Mouse (Mus musculus): ENCODE results near the gene Rnf150. TPM values are rescaled to one million over a fixed set of nuclear protein-coding genes. Genes with fewer than 3 reads are reported as not detected.

The Rnf150 gene
- total and polyA plus RNA-seq, 2 experiments = 0.24 to 0.92 TPM

DNA sequence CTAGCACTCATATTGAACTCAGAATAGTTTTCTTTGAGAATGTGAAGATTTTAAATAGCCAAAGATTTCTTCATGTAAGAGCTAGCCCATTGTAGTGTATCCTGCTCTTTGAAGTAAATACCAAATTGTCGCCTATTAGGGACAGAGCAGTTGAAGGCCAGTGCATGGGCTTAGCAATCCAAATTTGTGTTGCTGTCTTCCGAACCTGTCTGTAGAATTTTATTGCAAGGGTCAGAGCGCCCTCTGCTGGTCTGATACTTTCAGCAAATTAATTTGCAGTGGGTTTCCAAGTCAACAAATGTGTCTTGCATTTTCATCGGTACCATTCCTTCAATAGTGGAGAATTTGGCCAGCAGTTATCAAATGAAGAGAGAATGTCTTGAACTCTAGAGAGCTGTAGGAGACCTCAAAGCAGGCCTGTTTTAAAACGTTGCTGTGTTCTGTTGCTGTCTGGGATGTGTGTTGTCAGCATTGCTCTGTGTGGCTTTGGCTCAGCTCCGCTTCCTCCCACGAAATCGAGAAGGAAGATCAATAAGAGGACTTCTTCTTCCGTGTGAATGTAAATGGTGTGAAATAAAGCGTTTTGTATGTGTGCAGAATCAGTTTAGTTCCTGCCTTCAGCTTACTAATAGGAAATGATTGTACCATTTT, 226.3 kb downstream of the Rnf150 start:
- DNase-seq (ENCODE audit: extremely low read depth, low read depth, low spot score) = peak; percentile 63
- H3K4me3 ChIP-seq (ENCODE audit: insufficient read depth, low read depth, low read length) = no peak overlapping the region
- 14% methylated on average over 10 of the region's 10 CpGs for WGBS
- H3K27ac ChIP-seq (replicated peaks; ENCODE audit: insufficient read depth, low read depth, low read length) = no peak overlapping the region
- H3K79me2 ChIP-seq (ENCODE audit: control insufficient read depth, insufficient read depth, low read length) = no peaks in the 10 kb centered on the region
- H3K36me3 ChIP-seq (ENCODE audit: control insufficient read depth, insufficient read depth, low read length) = no peaks in the 10 kb centered on the region
- TF ChIP-seq CTCF (IDR thresholded peaks at IDR 0.05; ENCODE audit: low read depth, low read length) (peak; percentile 52), POLR2A (IDR thresholded peaks at IDR 0.05; ENCODE audit: extremely low read depth, insufficient read depth, low read length) (no peak)
- no peak overlapping the region for H3K9ac ChIP-seq (ENCODE audit: low read depth, low read length)
- no peaks in the 10 kb centered on the region for H3K27me3 ChIP-seq (ENCODE audit: control insufficient read depth, insufficient read depth, low read length)
- peaks cover 2% of the 10 kb centered on the region; the same call in 1 of the 2 replicates for H3K4me1 ChIP-seq (ENCODE audit: control insufficient read depth, insufficient read depth, low read length)

DNA sequence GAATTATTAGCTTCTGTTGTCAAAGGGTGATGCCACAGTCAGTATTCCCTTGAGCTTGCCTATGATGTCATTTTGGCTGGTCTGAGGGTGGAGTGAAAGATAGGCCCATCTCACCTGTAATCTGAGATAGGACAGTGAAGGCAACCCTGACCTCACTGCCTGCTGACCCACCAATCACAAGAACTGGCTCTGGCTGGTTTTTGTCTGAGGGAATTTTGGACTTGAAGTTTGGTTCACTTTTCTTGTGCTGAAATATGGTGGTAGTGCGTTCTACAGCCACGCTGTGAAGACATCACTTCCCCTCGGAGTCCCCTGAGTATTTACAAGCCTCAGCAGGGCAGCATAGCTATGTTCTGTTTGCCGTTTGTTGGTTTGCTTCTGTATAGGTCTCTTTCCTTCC, 227.3 kb downstream of the Rnf150 start:
- no peak for TF ChIP-seq POLR2A (IDR thresholded peaks at IDR 0.05; ENCODE audit: extremely low read depth, insufficient read depth, low read length)
- TF ChIP-seq CTCF (IDR thresholded peaks at IDR 0.05; ENCODE audit: low read depth, low read length) = no peak
- WGBS = 67% methylated on average over 4 of the region's 4 CpGs
- no peak for DNase-seq (ENCODE audit: extremely low read depth, low read depth, low spot score)
- Histone ChIP-seq H3K27me3 (ENCODE audit: control insufficient read depth, insufficient read depth, low read length) (no peaks in the 10 kb centered on the region), H3K79me2 (ENCODE audit: control insufficient read depth, insufficient read depth, low read length) (no peaks in the 10 kb centered on the region), H3K36me3 (ENCODE audit: control insufficient read depth, insufficient read depth, low read length) (no peaks in the 10 kb centered on the region), H3K9ac (ENCODE audit: low read depth, low read length) (no peak overlapping the region), H3K4me3 (ENCODE audit: insufficient read depth, low read depth, low read length) (no peak overlapping the region), H3K4me1 (ENCODE audit: control insufficient read depth, insufficient read depth, low read length) (peaks cover 2% of the 10 kb centered on the region; the same call in 1 of the 2 replicates), H3K27ac (replicated peaks; ENCODE audit: insufficient read depth, low read depth, low read length) (no peak overlapping the region)

DNA sequence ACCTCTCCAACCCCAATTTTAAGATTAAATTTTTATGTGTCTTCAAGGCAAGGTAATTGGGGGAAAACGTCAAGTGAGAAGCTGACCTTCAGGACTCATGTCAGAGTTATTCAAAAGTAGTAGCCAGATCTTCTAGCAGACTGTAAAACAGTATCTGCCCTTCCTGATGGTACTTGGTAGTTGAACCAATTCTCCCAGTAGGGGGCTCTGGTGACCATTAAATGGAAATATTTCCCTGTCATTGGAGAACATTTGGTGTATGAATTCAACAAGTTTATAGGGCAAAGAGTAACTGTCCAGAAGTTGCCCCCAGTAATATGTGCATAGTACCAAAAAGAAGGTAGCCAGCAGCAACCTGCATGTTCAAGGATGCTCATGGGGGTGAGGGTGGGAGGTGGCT, 236.9 kb downstream of the Rnf150 start:
- no peak overlapping the region for H3K4me3 ChIP-seq (ENCODE audit: insufficient read depth, low read depth, low read length)
- no peaks in the 10 kb centered on the region for H3K27me3 ChIP-seq (ENCODE audit: control insufficient read depth, insufficient read depth, low read length)
- H3K36me3 ChIP-seq (ENCODE audit: control insufficient read depth, insufficient read depth, low read length) = no peaks in the 10 kb centered on the region
- DNase-seq (ENCODE audit: extremely low read depth, low read depth, low spot score) = no peak
- no peaks in the 10 kb centered on the region for H3K4me1 ChIP-seq (ENCODE audit: control insufficient read depth, insufficient read depth, low read length)
- H3K27ac ChIP-seq (replicated peaks; ENCODE audit: insufficient read depth, low read depth, low read length) = no peak overlapping the region
- H3K9ac ChIP-seq (ENCODE audit: low read depth, low read length) = no peak overlapping the region
- no peaks in the 10 kb centered on the region for H3K79me2 ChIP-seq (ENCODE audit: control insufficient read depth, insufficient read depth, low read length)
- 0 out of 2 replicates have a peak, but pooled peaks have one; percentile 6 for TF ChIP-seq CTCF (IDR thresholded peaks at IDR 0.05; ENCODE audit: low read depth, low read length)
- no peak for TF ChIP-seq POLR2A (IDR thresholded peaks at IDR 0.05; ENCODE audit: extremely low read depth, insufficient read depth, low read length)
- WGBS = 19% methylated on average over 1 of the region's 1 CpGs

DNA sequence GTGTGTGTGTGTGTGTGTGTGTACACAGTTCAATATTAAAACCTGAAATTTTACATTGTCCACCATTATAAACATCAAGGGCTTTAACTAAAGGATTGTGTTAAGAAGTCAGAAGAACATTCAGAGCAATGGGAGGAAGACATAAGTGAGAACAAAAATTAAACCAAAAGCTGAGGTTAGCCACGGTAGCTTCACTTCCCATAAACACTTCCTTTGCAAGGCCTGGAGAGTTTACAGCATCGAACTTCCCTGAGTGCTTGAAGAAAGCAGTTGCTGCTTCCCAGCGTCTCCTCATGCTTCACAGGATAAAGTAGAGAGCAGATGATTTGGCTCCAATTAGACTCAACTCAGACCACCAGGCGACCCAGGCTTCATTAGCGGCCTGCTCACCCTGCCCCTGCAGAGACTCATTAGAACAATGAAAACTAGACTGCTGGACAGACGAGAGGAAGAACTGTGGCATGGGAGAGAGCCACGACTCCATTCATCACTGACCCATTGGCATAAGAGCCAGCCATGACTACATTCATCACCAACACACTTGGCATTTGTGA, 239.9 kb downstream of the Rnf150 start:
- Histone ChIP-seq H3K36me3 (ENCODE audit: control insufficient read depth, insufficient read depth, low read length) (no peaks in the 10 kb centered on the region), H3K27ac (replicated peaks; ENCODE audit: insufficient read depth, low read depth, low read length) (no peak overlapping the region; the same call in 1 of the 2 replicates), H3K79me2 (ENCODE audit: control insufficient read depth, insufficient read depth, low read length) (no peaks in the 10 kb centered on the region), H3K4me3 (ENCODE audit: insufficient read depth, low read depth, low read length) (no peak overlapping the region), H3K4me1 (ENCODE audit: control insufficient read depth, insufficient read depth, low read length) (no peaks in the 10 kb centered on the region), H3K27me3 (ENCODE audit: control insufficient read depth, insufficient read depth, low read length) (no peaks in the 10 kb centered on the region), H3K9ac (ENCODE audit: low read depth, low read length) (no peak overlapping the region)
- TF ChIP-seq POLR2A (IDR thresholded peaks at IDR 0.05; ENCODE audit: extremely low read depth, insufficient read depth, low read length) = no peak
- no peak for TF ChIP-seq CTCF (IDR thresholded peaks at IDR 0.05; ENCODE audit: low read depth, low read length)
- 76% methylated on average over 7 of the region's 7 CpGs for WGBS
- peak; percentile 24 for DNase-seq (ENCODE audit: extremely low read depth, low read depth, low spot score)

DNA sequence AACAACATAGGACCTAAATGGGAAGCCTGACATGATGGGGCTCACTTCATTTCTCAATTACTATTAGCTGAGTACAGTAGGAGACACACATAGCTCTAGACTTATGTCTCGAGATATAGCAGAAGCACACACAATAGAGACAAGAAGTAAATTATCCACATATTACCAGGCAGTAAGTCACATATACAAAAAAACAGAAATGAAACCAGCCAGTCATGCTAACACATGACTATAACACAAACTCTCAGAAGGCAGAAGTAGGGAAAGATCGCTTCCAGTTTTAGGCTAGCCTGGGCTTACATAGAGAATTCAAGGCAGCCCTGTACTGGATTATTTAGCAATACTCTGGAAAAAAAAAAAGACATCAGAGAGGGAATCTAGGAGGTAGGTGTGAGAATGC, 240.8 kb downstream of the Rnf150 start:
- 83% methylated on average over 2 of the region's 2 CpGs for WGBS
- H3K4me3 ChIP-seq (ENCODE audit: insufficient read depth, low read depth, low read length) = no peak overlapping the region
- no peaks in the 10 kb centered on the region for H3K27me3 ChIP-seq (ENCODE audit: control insufficient read depth, insufficient read depth, low read length)
- H3K9ac ChIP-seq (ENCODE audit: low read depth, low read length) = no peak overlapping the region
- H3K4me1 ChIP-seq (ENCODE audit: control insufficient read depth, insufficient read depth, low read length) = no peaks in the 10 kb centered on the region
- DNase-seq (ENCODE audit: extremely low read depth, low read depth, low spot score) = peak; percentile 29
- H3K36me3 ChIP-seq (ENCODE audit: control insufficient read depth, insufficient read depth, low read length) = no peaks in the 10 kb centered on the region
- no peaks in the 10 kb centered on the region for H3K79me2 ChIP-seq (ENCODE audit: control insufficient read depth, insufficient read depth, low read length)
- TF ChIP-seq CTCF (IDR thresholded peaks at IDR 0.05; ENCODE audit: low read depth, low read length) (no peak), POLR2A (IDR thresholded peaks at IDR 0.05; ENCODE audit: extremely low read depth, insufficient read depth, low read length) (no peak)
- no peak overlapping the region for H3K27ac ChIP-seq (replicated peaks; ENCODE audit: insufficient read depth, low read depth, low read length)

DNA sequence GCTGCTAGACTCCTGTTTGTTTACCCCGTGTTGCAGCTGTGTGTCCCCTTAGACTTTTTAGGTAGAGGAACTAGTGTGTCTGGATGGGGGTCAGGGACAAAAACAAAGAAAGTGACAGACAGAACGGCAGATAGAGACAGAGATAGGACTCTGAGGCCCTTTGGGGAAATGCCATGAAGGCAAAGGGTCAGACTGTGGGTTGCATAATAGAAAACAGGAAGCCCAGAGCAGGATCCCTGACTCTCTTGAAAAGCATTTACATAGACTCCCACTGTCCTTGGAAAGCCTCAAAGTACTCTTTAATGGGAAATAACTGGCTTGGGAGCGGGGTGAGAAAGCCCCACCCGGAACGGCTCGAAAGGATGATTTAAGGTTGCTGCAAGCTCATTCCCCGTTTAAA, 246.6 kb downstream of the Rnf150 start:
- DNase-seq (ENCODE audit: extremely low read depth, low read depth, low spot score) = peak; percentile 18
- WGBS = 51% methylated on average over 7 of the region's 7 CpGs
- TF ChIP-seq CTCF (IDR thresholded peaks at IDR 0.05; ENCODE audit: low read depth, low read length) = no peak
- no peaks in the 10 kb centered on the region for H3K27me3 ChIP-seq (ENCODE audit: control insufficient read depth, insufficient read depth, low read length)
- H3K4me1 ChIP-seq (ENCODE audit: control insufficient read depth, insufficient read depth, low read length) = no peaks in the 10 kb centered on the region
- no peak overlapping the region for H3K27ac ChIP-seq (replicated peaks; ENCODE audit: insufficient read depth, low read depth, low read length)
- H3K79me2 ChIP-seq (ENCODE audit: control insufficient read depth, insufficient read depth, low read length) = no peaks in the 10 kb centered on the region
- no peaks in the 10 kb centered on the region for H3K36me3 ChIP-seq (ENCODE audit: control insufficient read depth, insufficient read depth, low read length)
- H3K9ac ChIP-seq (ENCODE audit: low read depth, low read length) = no peak overlapping the region
- H3K4me3 ChIP-seq (ENCODE audit: insufficient read depth, low read depth, low read length) = no peak overlapping the region

Data from liver, adult 2 months (tissue).